27 mouse cellular contexts compared by ENCODE assay signal in genomic region chr1:191356936-191357335, GRCm38 (mm10).
"Had no signal": no experiment of that assay in that cellular context is flagged by ENCODE, and none has a peak within 500 bp of the region (broad histone marks: within the 10 kb centered on the region; RNA-seq: fewer than 3 reads in every experiment).

No protein-coding gene starts in this region.

- DNase-seq: gastrocnemius, adult 2 months; gastrocnemius, postnatal 10 days; gastrocnemius, postnatal 25 days; heart, adult 2 months; heart, postnatal 14 days; heart, postnatal 36 days; kidney, adult 18-20 months; kidney, adult 8-10 months; kidney, postnatal 10 days; kidney, postnatal 25 days; kidney, postnatal 4 days; liver; liver, embryonic 13.5 days had no signal

- H3K27me3 ChIP-seq: heart, embryonic 13.5 days; heart, embryonic 15.5 days; hindbrain, embryonic 13.5 days; hindbrain, embryonic 15.5 days; intestine, embryonic 15.5 days; limb, embryonic 12.5 days; liver, embryonic 13.5 days; liver, embryonic 15.5 days had no signal

- H3K4me1 ChIP-seq: heart, embryonic 15.5 days; hindbrain, embryonic 13.5 days; hindbrain, embryonic 15.5 days; intestine, embryonic 15.5 days; liver, embryonic 13.5 days; liver, embryonic 15.5 days had no signal

- H3K9me3 ChIP-seq: heart, embryonic 13.5 days; heart, embryonic 15.5 days; hindbrain, embryonic 13.5 days; hindbrain, embryonic 15.5 days; intestine, embryonic 15.5 days; limb, embryonic 10.5 days; limb, embryonic 12.5 days; liver, embryonic 13.5 days; liver, embryonic 15.5 days had no signal

- H3K4me2 ChIP-seq: heart, embryonic 11.5 days; heart, embryonic 13.5 days; heart, embryonic 15.5 days; hindbrain, embryonic 13.5 days; hindbrain, embryonic 15.5 days; intestine, embryonic 15.5 days; limb, embryonic 12.5 days; liver, embryonic 11.5 days; liver, embryonic 13.5 days; liver, embryonic 15.5 days had no signal

- H3K9ac ChIP-seq: heart, embryonic 13.5 days; heart, embryonic 15.5 days; hindbrain, embryonic 13.5 days; hindbrain, embryonic 15.5 days; intestine, embryonic 15.5 days; limb, embryonic 12.5 days; liver, embryonic 13.5 days; liver, embryonic 15.5 days had no signal

- H3K4me3 ChIP-seq: gastrocnemius, adult 2 months; heart, adult 2 months; heart, embryonic 13.5 days; heart, embryonic 15.5 days; hindbrain, embryonic 13.5 days; hindbrain, embryonic 15.5 days; intestine, embryonic 15.5 days; layer of hippocampus, adult 2 months; left cerebral cortex, adult 2 months; limb, embryonic 10.5 days; limb, embryonic 12.5 days; liver, embryonic 13.5 days; liver, embryonic 15.5 days had no signal

- ATAC-seq: inflammation-experienced regulatory T-cells, adult 6 months; intestine, embryonic 15.5 days; intestine, postnatal 0 days had no signal

- H3K27ac ChIP-seq: gastrocnemius, adult 2 months; heart, adult 2 months; heart, embryonic 13.5 days; heart, embryonic 15.5 days; hindbrain, embryonic 13.5 days; hindbrain, embryonic 15.5 days; intestine, embryonic 15.5 days; layer of hippocampus, adult 2 months; left cerebral cortex, adult 2 months; limb, embryonic 10.5 days; liver, embryonic 13.5 days; liver, embryonic 15.5 days had no signal
